Mouse (Mus musculus): ENCODE data around the gene Gldc. TPM values are rescaled to one million over a fixed set of nuclear protein-coding genes. Genes with fewer than 3 reads are reported as not detected.
A peak's percentile ranks its signal among the peaks of the same experiment; 100 is the strongest.

The Gldc gene
- polyA plus RNA-seq, 1 experiment from 2014 or later = 7.1 TPM

GRCm38 (mm10) chr19:30124999-30125669 lies 50.1 kb downstream of the Gldc start:
- Histone ChIP-seq H3K4me2 (ENCODE audit: low read length) (no peak overlapping the region), H3K27ac (no peak overlapping the region), H3K4me1 (replicated peaks; ENCODE audit: insufficient read depth, low read length) (no peaks in the 10 kb centered on the region), H3K36me3 (ENCODE audit: insufficient read depth, low read length) (no peaks in the 10 kb centered on the region), H3K4me3 (replicated peaks; ENCODE audit: low read depth, low read length) (no peak overlapping the region), H3K27me3 (ENCODE audit: insufficient read depth, low read length) (no peaks in the 10 kb centered on the region), H3K9me3 (replicated peaks; ENCODE audit: low read length) (no peaks in the 10 kb centered on the region), H3K9ac (ENCODE audit: low read depth, low read length) (no peak overlapping the region)
- TF ChIP-seq CTCF (IDR thresholded peaks at IDR 0.05; ENCODE audit: low read depth) = no peak
- 67% methylated on average over 7 of the region's 7 CpGs for WGBS
- DNase-seq (ENCODE audit: low spot score) = no peak
- ATAC-seq (replicated peaks; ENCODE audit: low FRiP score, low read depth) = no peak

- WGBS = 85% methylated on average over 17 of the region's 17 CpGs
- Histone ChIP-seq H3K9me3 (replicated peaks; ENCODE audit: low read length) (no peaks in the 10 kb centered on the region), H3K4me3 (replicated peaks; ENCODE audit: low read depth, low read length) (no peak overlapping the region), H3K4me2 (ENCODE audit: low read length) (no peak overlapping the region), H3K4me1 (replicated peaks; ENCODE audit: insufficient read depth, low read length) (no peaks in the 10 kb centered on the region), H3K27me3 (ENCODE audit: insufficient read depth, low read length) (no peaks in the 10 kb centered on the region), H3K36me3 (ENCODE audit: insufficient read depth, low read length) (no peaks in the 10 kb centered on the region), H3K9ac (ENCODE audit: low read depth, low read length) (no peak overlapping the region), H3K27ac (no peak overlapping the region)
- no peak for TF ChIP-seq CTCF (IDR thresholded peaks at IDR 0.05; ENCODE audit: low read depth)
- DNase-seq (ENCODE audit: low spot score) = no peak
- ATAC-seq (replicated peaks; ENCODE audit: low FRiP score, low read depth) = no peak
Measured at GRCm38 (mm10) chr19:30118344-30119312, 56.6 kb downstream of the Gldc start.

- H3K27ac ChIP-seq = no peak overlapping the region
- TF ChIP-seq CTCF (IDR thresholded peaks at IDR 0.05; ENCODE audit: low read depth) = no peak
- H3K4me1 ChIP-seq (replicated peaks; ENCODE audit: insufficient read depth, low read length) = no peaks in the 10 kb centered on the region
- H3K36me3 ChIP-seq (ENCODE audit: insufficient read depth, low read length) = no peaks in the 10 kb centered on the region
- no peaks in the 10 kb centered on the region for H3K27me3 ChIP-seq (ENCODE audit: insufficient read depth, low read length)
- H3K4me3 ChIP-seq (replicated peaks; ENCODE audit: low read depth, low read length) = no peak overlapping the region
- 67% methylated on average over 9 of the region's 9 CpGs for WGBS
- H3K4me2 ChIP-seq (ENCODE audit: low read length) = no peak overlapping the region
- no peak overlapping the region for H3K9ac ChIP-seq (ENCODE audit: low read depth, low read length)
- H3K9me3 ChIP-seq (replicated peaks; ENCODE audit: low read length) = no peaks in the 10 kb centered on the region
- ATAC-seq (replicated peaks; ENCODE audit: low FRiP score, low read depth) = no peak
- no peak for DNase-seq (ENCODE audit: low spot score)
Measured at GRCm38 (mm10) chr19:30117775-30118174, 57.5 kb downstream of the Gldc start.

- no peak overlapping the region for H3K9ac ChIP-seq (ENCODE audit: low read depth, low read length)
- no peak for ATAC-seq (replicated peaks; ENCODE audit: low FRiP score, low read depth)
Measured at GRCm38 (mm10) chr19:30117241-30117640, 58.0 kb downstream of the Gldc start.

GRCm38 (mm10) chr19:30115606-30116005 lies 59.6 kb downstream of the Gldc start:
- no peaks in the 10 kb centered on the region for H3K4me1 ChIP-seq (replicated peaks; ENCODE audit: insufficient read depth, low read length)
- no peaks in the 10 kb centered on the region for H3K27me3 ChIP-seq (ENCODE audit: insufficient read depth, low read length)
- H3K9ac ChIP-seq (ENCODE audit: low read depth, low read length) = no peak overlapping the region
- no peak overlapping the region for H3K27ac ChIP-seq
- no peak for TF ChIP-seq CTCF (IDR thresholded peaks at IDR 0.05; ENCODE audit: low read depth)
- no peaks in the 10 kb centered on the region for H3K9me3 ChIP-seq (replicated peaks; ENCODE audit: low read length)
- H3K4me2 ChIP-seq (ENCODE audit: low read length) = no peak overlapping the region
- WGBS = 80% methylated on average over 5 of the region's 5 CpGs
- ATAC-seq (replicated peaks; ENCODE audit: low FRiP score, low read depth) (no peak), DNase-seq (ENCODE audit: low spot score) (no peak)
- H3K36me3 ChIP-seq (ENCODE audit: insufficient read depth, low read length) = no peaks in the 10 kb centered on the region
- no peak overlapping the region for H3K4me3 ChIP-seq (replicated peaks; ENCODE audit: low read depth, low read length)

More at GRCm38 (mm10) chr19:30117241-30117640, 58.0 kb downstream of the Gldc start:
- no peaks in the 10 kb centered on the region for H3K27me3 ChIP-seq (ENCODE audit: insufficient read depth, low read length)
- no peak overlapping the region for H3K4me2 ChIP-seq (ENCODE audit: low read length)
- DNase-seq (ENCODE audit: low spot score) = no peak
- WGBS = 72% methylated on average over 4 of the region's 4 CpGs
- no peaks in the 10 kb centered on the region for H3K4me1 ChIP-seq (replicated peaks; ENCODE audit: insufficient read depth, low read length)
- H3K9me3 ChIP-seq (replicated peaks; ENCODE audit: low read length) = no peaks in the 10 kb centered on the region
- no peak overlapping the region for H3K27ac ChIP-seq
- no peaks in the 10 kb centered on the region for H3K36me3 ChIP-seq (ENCODE audit: insufficient read depth, low read length)
- no peak for TF ChIP-seq CTCF (IDR thresholded peaks at IDR 0.05; ENCODE audit: low read depth)
- H3K4me3 ChIP-seq (replicated peaks; ENCODE audit: low read depth, low read length) = no peak overlapping the region

- H3K4me1 ChIP-seq (replicated peaks; ENCODE audit: insufficient read depth, low read length) = no peaks in the 10 kb centered on the region
- H3K9ac ChIP-seq (ENCODE audit: low read depth, low read length) = no peak overlapping the region
- H3K4me3 ChIP-seq (replicated peaks; ENCODE audit: low read depth, low read length) = no peak overlapping the region
- no peaks in the 10 kb centered on the region for H3K27me3 ChIP-seq (ENCODE audit: insufficient read depth, low read length)
- WGBS = 52% methylated on average over 14 of the region's 14 CpGs
- H3K9me3 ChIP-seq (replicated peaks; ENCODE audit: low read length) = no peaks in the 10 kb centered on the region
- H3K4me2 ChIP-seq (ENCODE audit: low read length) = peak overlapping the region; percentile 14; the same call in 1 of the 2 replicates
- DNase-seq (ENCODE audit: low spot score) (peak; percentile 68), ATAC-seq (replicated peaks; ENCODE audit: low FRiP score, low read depth) (no peak)
- H3K36me3 ChIP-seq (ENCODE audit: insufficient read depth, low read length) = no peaks in the 10 kb centered on the region
- TF ChIP-seq CTCF (IDR thresholded peaks at IDR 0.05; ENCODE audit: low read depth) = no peak
- H3K27ac ChIP-seq = no peak overlapping the region
Measured at GRCm38 (mm10) chr19:30114919-30115441, 60.2 kb downstream of the Gldc start.
